Mouse (Mus musculus) thymus, adult 18-20 months (tissue): ENCODE data around the gene Uxs1.

Experiments used
- DNase-seq, 2 experiments: peaks; one replicate each; pipeline ENCODE4 v3.0.0; 2022; ENCODE audit warnings: mixed read lengths in 2 of 2

Gene Uxs1

DNA sequence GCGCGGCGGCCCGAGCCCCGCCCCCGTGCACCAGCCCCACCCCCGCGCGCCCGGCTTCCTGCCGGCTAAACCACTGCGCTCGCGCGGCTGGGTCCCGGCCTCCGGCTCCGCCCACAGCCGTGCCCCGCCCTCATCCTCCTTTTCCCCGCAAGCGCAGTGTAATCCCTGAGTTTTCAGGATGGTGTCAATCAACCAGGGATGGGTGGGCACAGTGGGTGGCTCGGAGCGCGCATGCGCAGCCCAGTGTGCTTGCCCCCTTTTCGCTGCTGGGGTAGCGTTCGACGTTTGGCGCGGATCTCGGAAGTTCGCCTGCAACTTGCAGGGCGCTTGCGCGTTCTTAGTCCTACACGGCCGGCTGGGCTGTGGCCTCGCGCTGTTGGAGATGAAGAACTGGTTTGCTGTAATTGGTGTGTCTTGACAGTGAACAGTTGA, at the start of gene Uxs1:
Gene Uxs1 (minus strand): TSS at position 38 of the 432 bp plus-strand sequence.
- DNase-seq, result peak; percentile 99

DNA sequence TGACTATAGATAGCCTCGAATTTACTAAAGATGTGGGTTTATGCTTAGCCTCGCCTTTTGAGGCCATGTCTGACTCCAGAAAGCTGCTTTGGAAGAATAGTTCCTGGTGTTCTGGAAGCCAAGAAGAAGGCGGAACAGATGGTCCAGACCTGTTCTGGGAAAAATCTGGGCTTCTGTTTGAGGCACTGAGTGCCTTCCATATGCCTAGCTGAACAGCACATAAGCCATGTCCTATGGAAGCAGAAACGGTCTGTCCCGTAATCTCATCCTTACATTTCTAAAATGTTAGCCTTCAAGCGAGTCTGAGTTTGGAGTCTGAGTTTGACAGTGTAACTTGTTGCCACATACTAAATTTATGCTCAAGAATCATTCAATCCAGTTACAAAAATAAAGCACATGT, 49.6 kb upstream of the Uxs1 start:
- no peak for DNase-seq

DNA sequence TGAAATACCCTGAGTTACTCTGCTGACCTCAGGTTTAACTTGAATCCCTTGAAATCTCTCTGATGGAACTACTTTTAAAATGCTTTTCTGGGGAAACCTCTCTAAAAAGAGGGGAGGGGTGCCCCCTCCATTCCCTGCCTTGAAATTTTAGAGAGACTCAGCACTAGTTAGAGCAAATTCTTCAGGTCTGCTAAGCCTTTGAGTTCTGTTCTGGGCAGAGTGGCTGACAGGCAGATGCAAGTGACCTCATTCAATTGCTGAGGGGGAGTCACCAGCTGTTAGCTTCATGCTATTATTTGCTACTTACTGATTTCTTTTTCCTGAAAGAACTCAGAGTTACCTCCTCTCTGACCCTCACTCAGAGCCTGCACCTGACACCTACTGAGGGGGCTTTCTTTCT, 43.5 kb upstream of the Uxs1 start:
- DNase-seq, result no peak

DNA sequence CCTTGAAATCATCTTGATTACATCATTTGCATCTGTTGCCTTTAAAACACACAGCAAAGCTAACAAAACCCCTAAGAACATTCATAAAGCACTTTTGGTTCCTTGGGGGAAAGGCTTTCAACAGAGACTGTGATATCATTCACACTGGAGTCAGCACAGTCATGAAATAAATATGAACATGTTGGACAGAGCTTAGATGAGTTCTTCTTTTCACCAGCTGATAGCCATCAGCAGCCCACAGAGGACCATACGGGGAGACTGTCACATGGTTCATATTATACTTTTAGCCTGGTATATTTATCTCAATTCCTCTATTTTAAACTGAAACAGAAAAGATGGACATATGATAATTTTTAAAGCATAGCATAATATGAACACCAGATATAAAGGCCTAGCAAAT, 40.9 kb upstream of the Uxs1 start:
- DNase-seq, result no peak

DNA sequence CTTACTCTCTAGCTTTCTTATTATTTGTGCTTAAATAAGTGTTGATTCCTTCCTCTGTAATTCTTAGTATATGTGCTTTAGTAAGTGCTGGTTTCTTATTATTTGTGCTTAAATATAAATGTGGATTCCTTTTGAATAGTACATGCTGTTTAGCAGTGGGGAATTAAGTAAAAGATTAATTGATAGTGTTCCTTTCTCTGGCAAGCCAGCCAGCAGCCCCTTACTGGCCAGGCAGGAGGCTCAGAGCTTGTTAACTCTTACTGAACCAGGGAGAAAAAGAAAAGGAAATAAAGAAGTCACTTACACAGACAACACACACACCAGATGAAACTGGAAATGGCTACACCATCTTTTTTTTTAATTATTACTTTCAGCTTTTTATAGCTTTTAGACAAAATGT, 37.2 kb upstream of the Uxs1 start:
- no peak for DNase-seq

DNA sequence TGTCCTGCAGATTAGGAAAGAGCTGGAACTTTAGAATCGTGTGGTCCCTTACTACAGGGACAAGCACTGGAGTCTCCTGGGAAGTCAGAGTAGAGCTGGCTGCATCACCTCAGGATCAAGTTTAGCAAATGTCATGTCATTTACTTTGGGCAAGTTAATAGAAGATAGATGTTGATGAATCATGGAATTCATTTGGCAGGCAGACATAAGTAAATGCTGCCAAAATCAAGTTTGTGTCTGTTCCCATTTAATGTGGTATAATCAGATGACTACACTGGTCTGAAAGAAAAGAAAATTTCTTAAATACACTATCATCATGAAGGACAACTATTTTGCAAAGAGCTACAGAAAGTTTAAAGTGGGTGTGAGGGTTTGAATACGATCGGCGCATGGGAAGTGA, 35.0 kb upstream of the Uxs1 start:
- DNase-seq, result no peak

DNA sequence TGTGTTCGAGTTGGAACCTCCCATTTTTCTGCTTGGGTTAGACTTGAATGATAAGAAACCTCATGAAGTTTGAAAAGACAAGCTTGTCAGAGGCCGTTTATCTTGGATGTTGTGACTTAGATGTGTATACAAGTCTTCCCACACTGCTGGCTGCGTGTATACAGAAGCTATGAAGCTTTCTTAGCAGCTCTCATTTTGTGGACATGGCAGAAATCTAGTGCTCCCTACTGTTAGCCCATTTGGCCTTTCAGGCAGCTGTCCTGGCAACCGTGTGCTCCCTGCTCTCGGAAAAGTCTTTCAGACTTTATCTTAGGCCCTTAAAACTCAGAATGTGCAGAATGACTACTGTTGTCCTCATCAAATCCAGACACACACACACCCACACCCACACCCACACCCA, 31.4 kb upstream of the Uxs1 start:
- DNase-seq, result no peak

DNA sequence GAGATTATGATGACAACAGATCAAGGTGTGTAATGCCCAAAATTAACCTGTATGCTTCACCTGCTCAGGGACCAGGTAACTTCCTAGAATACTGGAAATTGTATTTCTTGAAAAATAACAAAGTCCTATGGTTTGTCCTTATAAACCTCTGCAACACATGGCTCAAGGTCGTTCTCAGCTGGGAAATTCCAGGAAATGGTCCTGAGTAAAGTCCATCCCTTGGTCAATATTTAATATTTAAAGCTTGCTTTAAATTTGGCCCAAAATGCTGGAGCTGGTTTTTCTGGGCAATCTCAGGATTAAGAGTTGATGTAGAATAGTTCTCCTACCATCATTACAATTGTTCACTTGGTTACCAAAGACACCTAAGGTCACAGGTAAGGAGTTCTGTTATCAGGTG, 30.1 kb upstream of the Uxs1 start:
- DNase-seq, result no peak

DNA sequence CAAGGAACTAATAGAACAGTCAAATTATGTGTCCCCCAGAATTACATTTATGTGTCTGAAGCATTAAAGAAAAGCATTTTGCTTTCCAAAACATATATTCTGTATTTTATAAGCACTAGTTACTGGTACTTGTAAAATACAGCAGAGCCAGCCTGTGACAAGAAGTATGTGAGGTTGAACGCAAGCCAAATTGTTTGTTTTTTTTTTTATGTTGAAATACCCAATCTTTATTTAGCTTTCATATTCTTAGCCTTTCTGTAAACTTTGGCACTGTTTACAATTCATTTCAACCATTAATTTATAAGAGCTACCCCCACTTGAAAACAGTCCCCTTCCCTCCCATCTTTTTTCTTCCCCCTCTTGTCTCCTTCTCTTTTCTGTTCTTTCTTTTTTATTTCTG, 28.0 kb upstream of the Uxs1 start:
- no peak for DNase-seq

DNA sequence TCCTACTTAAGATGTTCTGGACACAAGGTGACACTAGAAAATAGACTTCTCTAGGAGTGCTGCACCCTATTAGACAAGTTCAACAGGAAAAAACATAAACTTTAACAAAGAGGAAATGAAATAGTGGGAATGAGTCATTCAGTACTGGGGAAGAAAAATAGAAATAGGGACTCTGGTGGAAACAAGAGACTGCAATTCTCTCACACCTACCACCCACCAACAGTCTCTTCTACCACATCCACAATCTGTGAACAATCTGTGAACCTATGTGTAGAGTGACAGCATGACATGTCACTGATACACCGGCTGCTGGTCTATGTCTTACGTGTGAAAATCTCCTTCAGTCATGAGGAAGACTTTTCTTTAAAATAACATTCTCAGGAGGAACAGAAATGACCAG, 15.8 kb upstream of the Uxs1 start:
- DNase-seq, result no peak

DNA sequence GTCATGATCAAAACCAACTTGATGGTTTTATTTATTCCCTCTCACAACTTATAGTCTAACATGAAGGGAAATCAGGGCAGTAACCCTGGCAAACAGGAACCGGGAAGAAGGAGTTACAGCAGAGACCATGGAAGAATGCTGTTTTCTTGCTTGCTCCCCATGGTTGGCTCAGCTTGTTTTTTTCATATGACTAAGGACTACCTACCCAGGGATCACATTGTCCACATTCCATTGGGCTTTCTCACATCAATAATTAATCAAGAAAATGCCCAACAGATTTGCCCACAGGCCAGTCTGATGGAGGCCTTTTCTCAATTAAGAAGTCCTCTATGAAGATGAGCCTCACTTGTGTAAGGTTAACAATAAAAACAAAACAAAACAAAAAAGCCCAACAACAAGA, 9.6 kb upstream of the Uxs1 start:
- no peak for DNase-seq

DNA sequence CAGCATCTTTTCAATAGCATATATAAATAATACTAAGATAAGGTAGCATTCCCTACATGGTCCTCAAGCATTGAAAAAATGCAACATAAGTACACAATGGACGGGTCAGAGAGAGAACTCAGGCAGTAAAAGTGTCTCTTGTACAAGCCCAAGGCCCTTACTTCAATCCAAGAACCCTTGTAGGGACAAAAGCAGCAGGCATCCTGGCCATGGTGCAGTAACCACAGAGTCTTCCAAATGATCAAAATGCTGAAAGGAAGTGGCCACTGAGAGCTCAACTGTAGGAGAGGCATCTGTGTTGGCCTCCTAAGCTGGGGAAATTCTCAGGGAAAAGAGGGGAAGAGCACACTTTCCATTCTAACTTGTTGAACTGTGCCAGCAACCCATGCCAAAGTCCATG, 2.5 kb upstream of the Uxs1 start:
- DNase-seq, result no peak

DNA sequence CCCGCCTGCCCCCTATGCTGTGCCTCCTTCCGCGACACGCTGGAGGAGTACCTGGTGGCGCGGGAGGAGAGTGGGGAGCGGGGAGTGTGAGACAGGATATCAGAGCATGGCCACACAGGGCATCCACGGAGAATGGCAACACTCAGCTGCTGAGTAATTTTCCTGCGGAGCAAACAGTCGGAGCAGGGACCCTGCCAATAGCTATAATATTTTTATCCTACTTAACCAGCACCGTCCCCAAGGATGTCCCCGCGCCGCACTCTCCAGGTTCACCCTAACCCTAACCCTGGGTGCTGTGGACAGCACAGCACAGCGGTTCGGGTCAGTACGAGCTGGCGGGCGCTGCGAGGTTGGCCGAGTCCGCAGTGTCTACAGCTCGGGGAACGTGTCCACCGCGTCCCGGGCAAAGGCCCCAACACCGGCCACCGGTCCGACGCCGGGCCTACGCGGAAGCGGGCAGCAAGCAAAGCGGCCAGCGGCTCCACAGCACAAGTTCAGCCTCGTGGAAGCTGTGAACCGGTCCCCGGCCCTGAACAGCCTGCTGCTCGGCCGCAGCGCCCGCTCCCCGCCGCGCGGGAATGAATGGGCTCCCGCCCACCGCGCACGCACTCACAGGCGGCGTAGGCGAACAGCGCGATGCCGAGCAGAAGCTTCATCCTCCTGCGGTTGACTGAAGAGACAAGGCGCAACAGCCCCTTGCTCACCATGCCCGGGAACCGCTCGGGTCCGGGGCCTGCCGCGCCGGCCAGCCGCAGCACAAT, 418 bp downstream of the Uxs1 start:
- peak; percentile 34 to 50 for DNase-seq

DNA sequence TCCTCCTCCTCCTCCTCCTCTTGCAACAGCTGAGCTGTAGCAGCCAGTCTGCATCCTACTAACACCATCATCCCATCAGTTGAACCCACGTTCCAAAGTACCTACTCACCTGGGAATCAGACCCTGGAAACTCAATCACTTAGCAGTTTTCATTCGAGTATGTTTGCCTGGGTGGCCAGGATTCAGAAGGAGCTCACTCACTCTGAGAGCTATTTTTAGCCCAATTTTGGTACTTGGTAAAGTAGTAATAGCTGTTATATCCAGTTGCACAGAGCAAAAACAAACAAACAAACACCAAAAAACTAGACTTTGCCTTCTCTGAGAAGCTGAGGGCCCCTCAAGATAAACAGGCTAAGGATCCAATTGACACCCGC, 985 bp downstream of the Uxs1 start:
- no peak for DNase-seq

DNA sequence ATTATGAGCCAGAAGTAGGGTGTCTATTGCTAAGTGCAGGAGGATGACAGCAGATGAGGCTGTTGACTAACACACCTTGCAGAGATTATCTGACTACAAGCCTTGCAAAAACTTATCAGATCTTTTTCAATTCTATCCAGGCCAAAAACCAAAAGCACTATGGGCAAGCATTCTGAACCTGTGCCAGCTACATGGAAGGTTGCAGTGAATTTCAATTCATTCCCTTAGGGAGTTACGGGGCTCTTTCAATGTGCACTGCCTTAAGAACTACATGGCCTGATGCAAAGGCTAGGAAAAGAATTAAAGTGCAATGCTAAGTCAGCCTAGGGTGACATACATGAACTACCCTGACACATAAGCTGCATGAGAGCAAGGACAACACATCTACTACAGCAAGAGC, 4.2 kb downstream of the Uxs1 start:
- DNase-seq, result no peak

DNA sequence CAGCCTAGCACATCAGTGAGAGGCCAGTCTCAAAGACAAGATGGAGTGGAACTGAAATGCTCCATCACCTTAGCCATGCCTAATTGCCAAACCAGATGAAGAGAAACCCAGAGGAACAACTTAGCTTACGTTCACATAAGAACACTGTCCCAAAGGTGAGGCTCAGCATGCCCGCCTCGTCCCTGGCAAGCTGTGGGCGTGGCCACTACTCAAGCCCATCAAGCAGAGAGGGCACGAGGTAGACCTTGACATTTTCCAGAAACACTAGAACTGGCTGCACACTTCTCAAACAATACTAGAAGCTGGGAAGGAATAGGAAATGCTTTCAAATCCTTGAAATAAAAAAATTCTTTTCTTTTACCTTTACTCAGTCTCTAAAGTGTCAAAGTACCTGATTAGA, 5.0 kb downstream of the Uxs1 start:
- DNase-seq, result no peak

DNA sequence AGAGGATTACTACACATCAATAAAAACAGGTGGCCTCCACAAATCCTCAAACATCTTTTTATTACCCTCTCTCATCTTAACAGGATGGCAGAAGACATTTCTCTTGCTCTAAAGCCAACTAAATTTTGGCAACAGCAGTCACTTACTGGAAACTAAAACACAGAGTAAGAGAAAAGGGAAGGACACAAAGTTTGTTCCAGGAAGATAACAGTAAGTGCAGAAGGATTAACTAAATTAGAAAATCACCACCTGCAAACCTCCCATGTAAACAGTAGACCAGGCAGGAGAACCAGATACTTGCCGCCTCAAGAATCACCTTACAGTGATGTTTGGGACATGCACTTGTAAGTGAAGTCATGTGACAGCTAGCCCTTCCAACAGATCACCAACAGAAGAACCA, 5.8 kb downstream of the Uxs1 start:
- DNase-seq, result no peak

DNA sequence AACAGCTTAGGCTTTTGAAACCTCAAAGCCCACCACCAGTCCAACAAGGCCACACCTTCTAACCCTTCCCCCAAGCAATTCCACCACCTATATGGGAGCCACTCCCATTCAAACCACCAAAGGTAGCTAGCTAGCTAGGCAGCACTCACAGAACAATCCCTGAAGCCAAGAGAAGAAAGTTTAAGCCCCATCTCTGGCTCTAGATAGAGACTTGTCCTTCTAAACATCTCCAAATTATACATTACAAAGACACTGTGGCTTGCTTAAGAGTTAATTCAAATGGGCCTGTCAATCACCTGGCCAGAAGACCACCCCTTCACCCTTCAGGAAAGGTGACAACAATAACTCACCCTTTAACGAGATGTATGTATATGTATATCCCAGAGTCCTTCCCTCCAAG, 7.0 kb downstream of the Uxs1 start:
- DNase-seq, result no peak

DNA sequence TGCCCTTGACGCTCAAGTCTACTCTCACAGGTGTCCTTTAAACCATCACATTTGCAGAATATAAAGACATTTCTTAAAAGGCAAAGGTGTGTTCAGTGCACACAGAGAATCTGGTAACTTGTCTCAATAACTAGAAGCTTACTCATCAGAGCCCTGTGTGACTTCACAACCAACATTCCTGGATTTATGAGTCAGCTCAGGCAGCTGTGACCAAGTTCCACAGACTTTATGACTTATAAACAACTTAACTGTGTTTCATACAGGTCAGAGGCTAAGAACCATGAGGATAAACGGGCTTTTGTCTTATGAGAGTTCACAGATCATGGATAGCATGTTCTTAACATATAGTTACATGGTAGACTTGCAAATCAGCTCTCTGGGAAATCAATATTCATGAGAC, 8.5 kb downstream of the Uxs1 start:
- DNase-seq, result no peak

DNA sequence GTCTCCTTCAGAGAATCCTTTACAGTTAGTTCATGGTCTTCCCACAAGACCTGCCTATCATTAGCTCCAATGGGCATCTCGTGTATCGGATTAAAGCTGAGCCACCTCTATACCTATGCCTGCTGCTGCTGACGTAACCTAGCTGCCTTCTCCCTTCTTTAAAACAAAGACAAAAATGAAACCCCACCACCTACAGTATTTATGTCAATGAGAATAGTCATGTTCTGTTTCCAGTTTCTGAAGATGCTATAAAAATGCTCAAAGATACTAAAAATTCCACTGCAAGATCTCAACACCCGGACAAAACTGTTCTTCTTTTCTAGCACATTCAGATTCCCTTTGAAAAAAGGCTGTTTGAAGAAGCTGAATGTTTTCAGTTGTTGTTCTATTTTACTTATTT, 9.2 kb downstream of the Uxs1 start:
- no peak for DNase-seq

DNA sequence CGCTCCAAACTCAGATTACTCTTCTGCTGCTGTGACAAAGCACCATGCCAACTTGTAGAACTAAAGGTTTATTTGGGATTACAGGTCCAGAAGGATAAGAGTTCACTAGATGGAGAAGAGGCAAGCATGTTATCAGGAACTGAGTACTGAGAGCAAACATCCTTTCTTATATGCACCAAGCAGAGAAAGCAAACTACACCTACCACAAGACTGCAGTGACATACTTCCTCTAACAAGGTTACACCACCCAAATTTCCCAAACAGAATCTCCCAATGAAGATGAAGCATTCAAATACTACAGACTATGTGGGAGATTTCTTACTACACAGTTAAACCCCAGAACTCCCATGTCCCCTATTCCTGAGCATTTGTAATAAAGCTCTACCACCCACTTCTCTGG, 15.8 kb downstream of the Uxs1 start:
- DNase-seq, result no peak

DNA sequence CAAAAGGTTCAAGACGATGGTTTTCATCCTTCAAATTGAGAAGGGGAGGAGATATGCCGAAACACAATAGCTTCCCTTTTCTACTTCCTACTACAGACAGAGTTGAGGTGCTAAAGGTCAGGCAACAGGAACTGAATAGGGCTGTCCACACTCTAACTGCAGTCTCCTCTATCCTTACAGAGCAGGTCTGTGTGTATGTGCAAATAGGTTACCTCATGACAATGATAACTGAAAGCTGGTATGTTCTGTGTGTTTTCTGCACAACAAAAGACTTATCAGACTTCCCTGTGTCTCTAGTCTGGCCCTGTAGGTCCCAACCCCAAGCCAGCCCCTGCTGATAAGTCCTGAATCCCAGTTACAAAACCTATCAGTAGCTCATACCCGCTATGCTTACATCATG, 16.5 kb downstream of the Uxs1 start:
- DNase-seq, result no peak

DNA sequence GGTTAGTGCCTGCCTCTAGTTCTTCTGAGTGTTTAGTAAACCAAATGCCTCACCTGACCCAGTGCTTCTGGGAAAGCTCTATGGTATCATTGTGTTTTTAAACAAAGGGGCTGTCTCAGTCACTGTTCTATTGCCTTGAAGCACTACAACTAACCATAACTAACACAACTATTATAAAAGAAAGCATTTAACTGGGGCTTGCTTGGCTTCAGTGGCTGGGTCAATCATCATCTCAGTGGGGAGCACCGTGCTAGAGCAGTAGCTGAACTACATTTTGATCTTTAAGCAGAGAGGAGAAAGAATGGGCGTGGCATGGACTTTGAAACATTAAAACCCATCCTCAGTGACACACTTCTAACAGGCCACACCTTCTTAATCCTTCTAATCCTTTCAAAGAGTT, 18.2 kb downstream of the Uxs1 start:
- no peak for DNase-seq

DNA sequence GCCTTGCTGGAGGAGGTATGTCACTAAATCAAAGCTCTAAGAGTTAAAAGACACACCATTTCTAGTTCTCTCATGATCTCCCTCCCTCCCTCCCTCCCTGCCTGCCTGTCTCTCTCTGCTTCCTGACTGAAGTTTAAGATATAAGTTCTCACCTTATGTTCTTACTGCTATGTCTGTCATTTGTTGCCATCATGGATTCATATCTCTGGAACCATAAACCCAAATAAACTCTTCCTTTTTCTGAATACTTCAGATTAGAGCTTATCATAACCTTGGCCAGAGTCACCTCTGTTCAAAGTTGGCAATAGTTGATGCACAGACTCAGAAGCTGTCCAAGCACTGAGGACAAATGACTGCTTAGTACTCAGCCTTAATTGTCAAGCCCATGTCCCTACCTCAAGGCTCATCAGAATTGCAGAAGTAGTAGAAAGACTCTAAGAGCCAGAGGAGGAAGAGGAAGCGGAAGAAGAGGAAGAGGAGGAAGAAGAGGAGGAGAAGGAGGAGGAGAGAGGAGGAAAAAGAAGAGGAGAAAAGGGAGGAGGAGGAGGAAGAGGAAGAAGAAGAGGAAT, 23.6 kb downstream of the Uxs1 start:
- DNase-seq, result no peak

DNA sequence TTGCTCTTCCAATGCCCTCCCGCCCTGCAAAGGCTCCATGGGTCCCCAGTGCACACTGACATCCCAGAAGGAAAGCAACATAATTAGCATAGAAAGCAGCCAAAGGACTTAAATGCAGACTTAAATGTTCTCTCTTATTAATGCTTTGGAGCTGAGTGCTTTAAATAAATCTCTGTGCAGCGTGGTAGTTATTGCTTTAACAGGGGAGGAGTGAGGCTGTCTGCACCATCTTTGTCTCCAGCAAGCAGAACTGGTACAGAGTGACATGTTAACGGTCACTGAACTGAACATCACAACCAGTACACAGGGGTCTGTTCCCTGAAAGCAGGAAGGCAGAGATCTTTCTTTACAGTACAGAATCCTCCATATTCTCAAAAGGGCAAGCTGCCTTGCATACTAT, 29.6 kb downstream of the Uxs1 start:
- no peak for DNase-seq
